Mouse (Mus musculus) urinary bladder, postnatal 4 days (tissue): ENCODE results near the gene Ntng1.
"Not testable (repeated sequence)": the region's sequence is repeated elsewhere in the genome, so short reads cannot be mapped to it uniquely, and the experiment has no call there.

ENCODE experiments used
- DNase-seq, 2 experiments: peaks; one replicate each; pipeline ENCODE4 v3.0.0; 2021 to 2022; ENCODE audit warnings: low spot score in 2 of 2

Ntng1 gene

GRCm38 (mm10) chr3:109782289-109782951 is 361.4 kb downstream of the Ntng1 start:
- peak in 1 of 2 experiments; percentile 19 for DNase-seq

GRCm38 (mm10) chr3:109781917-109782288 is 361.9 kb downstream of the Ntng1 start:
- DNase-seq, result no peak

GRCm38 (mm10) chr3:109775200-109775599 is 368.6 kb downstream of the Ntng1 start:
- DNase-seq, result no peak

GRCm38 (mm10) chr3:109772120-109772519 is 371.7 kb downstream of the Ntng1 start:
- DNase-seq, result no peak

- no peak for DNase-seq
Observed at GRCm38 (mm10) chr3:109766939-109767338, 376.9 kb downstream of the Ntng1 start.

GRCm38 (mm10) chr3:109765608-109766007 is 378.2 kb downstream of the Ntng1 start:
- DNase-seq, result no peak

GRCm38 (mm10) chr3:109765141-109765540 is 378.7 kb downstream of the Ntng1 start:
- no peak for DNase-seq

GRCm38 (mm10) chr3:109756426-109756825 is 387.4 kb downstream of the Ntng1 start:
- DNase-seq, result no peak

- not testable (repeated sequence) for DNase-seq
Observed at GRCm38 (mm10) chr3:109747593-109747992, 396.2 kb downstream of the Ntng1 start.

- no peak for DNase-seq
Observed at GRCm38 (mm10) chr3:109740466-109741102, 403.2 kb downstream of the Ntng1 start.

GRCm38 (mm10) chr3:109732327-109733182 is 411.3 kb downstream of the Ntng1 start:
- no peak for DNase-seq

GRCm38 (mm10) chr3:109731592-109732230 is 412.1 kb downstream of the Ntng1 start:
- DNase-seq, result no peak
